Mouse (Mus musculus): ENCODE measurements at regions not wholly inside any gene's neighbourhood (a gene's known extent, or its start where the extent isn't known, plus 50 kb on each side); places are given as distances from the start of the nearest gene placed in this dataset.
A peak's percentile ranks its signal among the peaks of the same experiment; 100 is the strongest.

DNA sequence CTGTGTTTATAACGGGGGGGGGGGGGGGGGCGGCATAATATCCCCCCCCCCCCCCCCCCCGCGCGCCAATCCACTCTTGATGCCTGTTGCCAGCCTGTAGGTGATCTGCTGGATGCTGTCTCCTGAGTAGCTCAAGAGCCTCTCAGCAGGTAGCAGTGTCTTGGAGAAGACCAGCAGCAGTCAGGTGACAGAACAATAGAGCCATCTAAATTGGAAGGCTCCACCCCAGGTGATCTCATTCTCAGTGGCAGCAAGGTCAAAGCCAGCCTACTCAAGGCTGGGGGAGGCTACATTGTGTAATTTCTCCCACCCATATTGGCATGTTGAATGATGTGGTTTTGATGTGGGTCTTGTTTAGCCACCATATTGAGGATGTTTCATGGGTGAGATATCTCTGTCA is 338.3 kb upstream of the Zfp804a start:
- Histone ChIP-seq H3K4me1 (replicated peaks; ENCODE audit: low read depth, low read length) (no peaks in the 10 kb centered on the region), H3K36me3 (ENCODE audit: insufficient read depth, low read length) (no peaks in the 10 kb centered on the region), H3K9me3 (ENCODE audit: low read length) (peaks cover 18% of the 10 kb centered on the region), H3K27me3 (ENCODE audit: insufficient read depth, low read length) (no peaks in the 10 kb centered on the region), H3K4me3 (replicated peaks; ENCODE audit: low read length) (no peak overlapping the region)
- TF ChIP-seq NANOG (IDR thresholded peaks at IDR 0.05; ENCODE audit: borderline replicate concordance, low read length) (peak; percentile 58; the same call in 1 of the 2 replicates), POU5F1 (IDR thresholded peaks at IDR 0.05; ENCODE audit: borderline replicate concordance, low read length) (no peak)

DNA sequence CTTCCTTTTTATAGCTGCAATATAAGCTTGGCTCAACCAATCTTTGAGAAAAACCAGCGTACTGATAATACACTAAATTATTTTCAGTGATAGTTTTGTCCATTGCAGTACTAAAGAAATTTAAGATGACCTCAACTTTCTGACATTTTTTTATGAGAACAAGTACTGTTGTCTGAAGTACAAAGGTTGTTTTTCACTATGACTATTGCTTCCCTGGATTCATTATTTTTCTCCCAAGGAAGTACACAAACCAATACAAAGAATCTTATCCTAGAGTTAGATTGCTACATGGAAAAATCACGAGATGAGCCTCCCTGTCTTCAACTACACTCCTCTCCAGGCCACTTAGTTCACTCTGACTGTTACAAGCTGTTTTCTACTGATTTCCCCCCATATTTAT is 319.5 kb upstream of the Zfp804a start:
- TF ChIP-seq CTCF (conservative IDR thresholded peaks at IDR 0.05; ENCODE audit: low read length): no peak
- no peak for TF ChIP-seq NANOG (IDR thresholded peaks at IDR 0.05; ENCODE audit: borderline replicate concordance, low read length)
- no peak for TF ChIP-seq POU5F1 (IDR thresholded peaks at IDR 0.05; ENCODE audit: borderline replicate concordance, low read length)
- Histone ChIP-seq H3K9me3 (ENCODE audit: low read length) (no peaks in the 10 kb centered on the region), H3K4me1 (replicated peaks; ENCODE audit: low read depth, low read length) (no peaks in the 10 kb centered on the region), H3K36me3 (ENCODE audit: insufficient read depth, low read length) (no peaks in the 10 kb centered on the region), H3K4me3 (replicated peaks; ENCODE audit: low read length) (no peak overlapping the region), H3K27me3 (ENCODE audit: insufficient read depth, low read length) (no peaks in the 10 kb centered on the region)

DNA sequence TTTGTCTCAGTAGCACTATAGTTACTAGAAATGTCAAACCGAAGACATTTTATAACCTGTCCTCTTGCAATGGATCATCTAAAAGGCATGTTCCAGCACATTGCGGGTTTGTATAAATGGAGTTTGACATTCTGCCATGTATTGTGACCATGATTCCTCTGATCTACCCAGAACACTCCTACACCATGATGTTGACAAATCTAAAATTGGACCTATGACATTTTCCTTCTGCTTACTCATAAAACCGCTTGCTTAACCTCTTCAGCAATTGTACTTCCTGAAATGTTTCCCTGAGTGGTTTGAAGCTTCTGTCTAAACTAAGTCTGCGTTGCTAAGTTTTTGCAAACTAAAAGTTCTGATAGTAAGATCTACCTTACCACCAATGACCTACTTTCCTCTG is 319.0 kb upstream of the Zfp804a start:
- H3K27me3 ChIP-seq (ENCODE audit: insufficient read depth, low read length): no peaks in the 10 kb centered on the region
- H3K4me1 ChIP-seq (replicated peaks; ENCODE audit: low read depth, low read length): no peaks in the 10 kb centered on the region
- no peak overlapping the region for H3K4me3 ChIP-seq (replicated peaks; ENCODE audit: low read length)
- no peaks in the 10 kb centered on the region for H3K36me3 ChIP-seq (ENCODE audit: insufficient read depth, low read length)
- TF ChIP-seq CTCF (conservative IDR thresholded peaks at IDR 0.05; ENCODE audit: low read length) (no peak), NANOG (IDR thresholded peaks at IDR 0.05; ENCODE audit: borderline replicate concordance, low read length) (no peak), POU5F1 (IDR thresholded peaks at IDR 0.05; ENCODE audit: borderline replicate concordance, low read length) (no peak)
- H3K9me3 ChIP-seq (ENCODE audit: low read length): no peaks in the 10 kb centered on the region

DNA sequence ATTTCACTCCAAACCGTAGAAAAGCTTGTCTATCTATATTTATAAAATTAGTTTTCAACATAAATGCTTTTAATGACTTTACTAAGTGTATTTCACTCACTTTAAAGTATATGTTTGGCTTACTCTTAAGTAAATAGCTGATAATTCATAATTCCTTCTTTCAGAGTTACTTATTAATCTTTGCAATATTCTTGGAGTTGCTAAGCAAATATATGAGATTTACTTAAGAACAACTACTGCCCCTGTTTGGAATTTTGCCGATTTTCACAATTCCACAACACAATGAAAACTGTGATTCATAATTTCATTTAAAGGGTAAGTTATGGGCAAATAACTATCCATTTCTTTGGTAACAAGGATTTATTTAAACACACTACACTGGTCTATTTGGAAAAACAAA is 287.2 kb upstream of the Zfp804a start:
- H3K4me3 ChIP-seq (replicated peaks; ENCODE audit: low read length): no peak overlapping the region
- H3K9me3 ChIP-seq (ENCODE audit: low read length): no peaks in the 10 kb centered on the region
- TF ChIP-seq NANOG (IDR thresholded peaks at IDR 0.05; ENCODE audit: borderline replicate concordance, low read length) (no peak), CTCF (conservative IDR thresholded peaks at IDR 0.05; ENCODE audit: low read length) (no peak), POU5F1 (IDR thresholded peaks at IDR 0.05; ENCODE audit: borderline replicate concordance, low read length) (no peak)
- H3K36me3 ChIP-seq (ENCODE audit: insufficient read depth, low read length): no peaks in the 10 kb centered on the region
- no peaks in the 10 kb centered on the region for H3K27me3 ChIP-seq (ENCODE audit: insufficient read depth, low read length)
- H3K4me1 ChIP-seq (replicated peaks; ENCODE audit: low read depth, low read length): no peaks in the 10 kb centered on the region

DNA sequence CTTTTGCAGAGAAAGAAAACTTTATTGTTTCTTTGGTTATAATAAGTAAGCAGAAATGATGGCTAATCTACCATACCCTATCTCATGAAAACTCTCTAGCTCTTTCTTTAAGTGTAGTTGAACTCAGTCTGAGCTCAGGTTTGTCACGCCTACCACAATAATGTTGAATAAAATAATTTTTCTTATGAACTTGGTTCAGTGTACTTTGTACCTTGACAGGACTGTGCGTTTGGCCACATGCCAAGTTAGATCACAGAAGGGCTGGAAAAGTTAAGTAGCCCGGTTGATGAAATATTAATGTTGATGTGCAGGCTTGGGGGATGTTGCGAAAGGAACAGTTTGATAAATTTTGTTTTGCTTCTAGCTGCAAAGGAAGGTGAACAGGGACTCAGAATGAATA is 270.0 kb upstream of the Zfp804a start:
- no peaks in the 10 kb centered on the region for H3K36me3 ChIP-seq (ENCODE audit: insufficient read depth, low read length)
- no peaks in the 10 kb centered on the region for H3K27me3 ChIP-seq (ENCODE audit: insufficient read depth, low read length)
- TF ChIP-seq POU5F1 (IDR thresholded peaks at IDR 0.05; ENCODE audit: borderline replicate concordance, low read length): no peak
- TF ChIP-seq NANOG (IDR thresholded peaks at IDR 0.05; ENCODE audit: borderline replicate concordance, low read length): no peak
- no peak for TF ChIP-seq CTCF (conservative IDR thresholded peaks at IDR 0.05; ENCODE audit: low read length)
- no peak overlapping the region for H3K4me3 ChIP-seq (replicated peaks; ENCODE audit: low read length)
- H3K4me1 ChIP-seq (replicated peaks; ENCODE audit: low read depth, low read length): no peaks in the 10 kb centered on the region
- H3K9me3 ChIP-seq (ENCODE audit: low read length): no peaks in the 10 kb centered on the region

All from E14TG2a.4 (cell line).